Mouse (Mus musculus) CH12F3 (cell line): ENCODE results near the gene Pim3.

Experiments used
- in situ Hi-C: fragments of 300-500 bp; cut with MboI; formaldehyde crosslinking; loops from 2 replicates; pipeline ENCODE4 v1.14.3; 2020; ENCODE audit warnings: low sequenced_read_pairs

Gene Pim3

GRCm38 (mm10) chr15:88856613-88857012 is 5.4 kb upstream of the Pim3 start:
- in situ Hi-C loops: no loop called here

GRCm38 (mm10) chr15:88857361-88857760 is 4.6 kb upstream of the Pim3 start:
- in situ Hi-C loops: no loop called here

GRCm38 (mm10) chr15:88858141-88858541 is 3.8 kb upstream of the Pim3 start:
- in situ Hi-C loops: no loop called here

GRCm38 (mm10) chr15:88858707-88859106 is 3.3 kb upstream of the Pim3 start:
- in situ Hi-C loops: no loop called here

- in situ Hi-C loops: no loop called here
These were observed 2.6 kb upstream of the Pim3 start for GRCm38 (mm10) chr15:88859206-88859970.

GRCm38 (mm10) chr15:88860781-88861180 is 1.2 kb upstream of the Pim3 start:
- in situ Hi-C loops: no loop called here

GRCm38 (mm10) chr15:88862881-88863694 is 1.1 kb downstream of the Pim3 start:
- in situ Hi-C loops: no loop called here

- in situ Hi-C loops: no loop called here
These were observed 1.8 kb downstream of the Pim3 start for GRCm38 (mm10) chr15:88863695-88864231.

GRCm38 (mm10) chr15:88864270-88865030 is 2.5 kb downstream of the Pim3 start:
- in situ Hi-C loops: no loop called here

GRCm38 (mm10) chr15:88865061-88865460 is 3.1 kb downstream of the Pim3 start:
- in situ Hi-C loops: no loop called here

GRCm38 (mm10) chr15:88865888-88866695 is 4.1 kb downstream of the Pim3 start:
- in situ Hi-C loops: no loop called here

GRCm38 (mm10) chr15:88866934-88867356 is 5.0 kb downstream of the Pim3 start:
- in situ Hi-C loops: no loop called here

GRCm38 (mm10) chr15:88867368-88868023 is 5.5 kb downstream of the Pim3 start:
- in situ Hi-C loops: no loop called here

GRCm38 (mm10) chr15:88868024-88868742 is 6.2 kb downstream of the Pim3 start:
- in situ Hi-C loops: no loop called here

GRCm38 (mm10) chr15:88870418-88871185 is 8.6 kb downstream of the Pim3 start:
- in situ Hi-C loops: no loop called here

- in situ Hi-C loops: no loop called here
These were observed 12.1 kb downstream of the Pim3 start for GRCm38 (mm10) chr15:88874061-88874460.

- in situ Hi-C loops: no loop called here
These were observed 12.5 kb downstream of the Pim3 start for GRCm38 (mm10) chr15:88874477-88874876.

GRCm38 (mm10) chr15:88875625-88876081 is 13.7 kb downstream of the Pim3 start:
- in situ Hi-C loops: loop anchor here (5.0 kb wide), 1 partner anchor 48 kb away; no protein-coding TSS in a partner anchor
